Mouse (Mus musculus) adrenal gland, postnatal 36 days (tissue): ENCODE results near the gene Arl6ip5. TPM values are rescaled to one million over a fixed set of nuclear protein-coding genes. Genes with fewer than 3 reads are reported as not detected.

Experiments
- DNase-seq, 2 experiments: peaks; one replicate each; pipeline ENCODE4 v3.0.0; 2021; ENCODE audit warnings: mixed read lengths in 1 of 2
- long read RNA-seq, 2 experiments: library from polyadenylated mRNA; stranded (forward); transcript quantifications; one replicate each; pipeline ENCODE4 v2.0.0; 2021; ENCODE audit warnings: borderline sequencing depth in 2 of 2
- total RNA-seq, 2 experiments: library from RNA; stranded (reverse); gene quantifications; 2 replicates each; pipeline ENCODE4 v1.2.3; 2021

The Arl6ip5 gene
- total RNA-seq = 100 to 1,000 TPM; 121 to 138 TPM
- long read RNA-seq, experiment 1, transcript Arl6ip5-201 (3 exons, 1,442 nt) = major isoform, 100 of 108 reads
- long read RNA-seq, experiment 1, partial matches to known transcripts = 0 of 108 reads
- long read RNA-seq, experiment 1, other reads (novel, unspliced or antisense) = 8 of 108 reads
- long read RNA-seq, experiment 2, transcript Arl6ip5-201 (3 exons, 1,442 nt) = major isoform, 51 of 57 reads
- long read RNA-seq, experiment 2, partial matches to known transcripts = 6 of 57 reads
- long read RNA-seq, experiment 2, other reads (novel, unspliced or antisense) = 0 of 57 reads

- DNase-seq = peak; percentile 92 to 94
Observed at GRCm38 (mm10) chr6:97210191-97210961, at the start of gene Arl6ip5. TSS of gene Arl6ip5 (plus strand) at chr6:97210689.

GRCm38 (mm10) chr6:97175716-97176115, 34.8 kb upstream of the Arl6ip5 start:
- peak in 1 of 2 experiments; percentile 9 for DNase-seq

GRCm38 (mm10) chr6:97178491-97179366, 31.8 kb upstream of the Arl6ip5 start, which contains the start of gene Tmf1:
TSS of gene Tmf1 (minus strand) at chr6:97179122.
- peak; percentile 98 for DNase-seq

GRCm38 (mm10) chr6:97179367-97179828, 31.1 kb upstream of the Arl6ip5 start:
- DNase-seq = no peak

- DNase-seq = no peak
Observed at GRCm38 (mm10) chr6:97200437-97200836, 10.1 kb upstream of the Arl6ip5 start.

GRCm38 (mm10) chr6:97202477-97202876, 8.0 kb upstream of the Arl6ip5 start:
- no peak for DNase-seq

GRCm38 (mm10) chr6:97204252-97204869, 6.1 kb upstream of the Arl6ip5 start:
- DNase-seq = no peak

- peak; percentile 37 to 56 for DNase-seq
Observed at GRCm38 (mm10) chr6:97204952-97205351, 5.5 kb upstream of the Arl6ip5 start.

- DNase-seq = peak; percentile 100
Observed at GRCm38 (mm10) chr6:97205439-97205885, 5.0 kb upstream of the Arl6ip5 start, which contains the start of gene Uba3. TSS of gene Uba3 (minus strand) at chr6:97205647.

- no peak for DNase-seq
Observed at GRCm38 (mm10) chr6:97207085-97207484, 3.4 kb upstream of the Arl6ip5 start.

- peak in 1 of 2 experiments; percentile 3 for DNase-seq
Observed at GRCm38 (mm10) chr6:97208406-97208805, 2.1 kb upstream of the Arl6ip5 start.

- peak in 1 of 2 experiments; percentile 8 for DNase-seq
Observed at GRCm38 (mm10) chr6:97209201-97209600, 1.3 kb upstream of the Arl6ip5 start.

GRCm38 (mm10) chr6:97209751-97210150, 738 bp upstream of the Arl6ip5 start:
- DNase-seq = no peak

GRCm38 (mm10) chr6:97210962-97211601, 593 bp downstream of the Arl6ip5 start:
- peak; percentile 25 to 37 for DNase-seq

- peak; percentile 72 to 79 for DNase-seq
Observed at GRCm38 (mm10) chr6:97211981-97212380, 1.5 kb downstream of the Arl6ip5 start.

- no peak for DNase-seq
Observed at GRCm38 (mm10) chr6:97216154-97216821, 5.8 kb downstream of the Arl6ip5 start.

- DNase-seq = no peak
Observed at GRCm38 (mm10) chr6:97220672-97221071, 10.2 kb downstream of the Arl6ip5 start.

- DNase-seq = no peak
Observed at GRCm38 (mm10) chr6:97221205-97222025, 10.9 kb downstream of the Arl6ip5 start.

- DNase-seq = no peak
Observed at GRCm38 (mm10) chr6:97222321-97222720, 11.8 kb downstream of the Arl6ip5 start.
